In genomic region chr5:57715524-57716400, GRCm38 (mm10) we compare ENCODE assay signal across 8 mouse cellular contexts. TPM values are rescaled to one million over a fixed set of nuclear protein-coding genes. Genes with fewer than 3 reads are reported as not detected.
DNase-seq lines count a peak whose midpoint lies in the region; ATAC-seq and TF ChIP-seq lines count a peak whose summit lies in the region.

No protein-coding gene starts in this region.

- no peaks in the 10 kb centered on the region for H3K9me3 ChIP-seq in intestine, postnatal 0 days (ENCODE audit: control insufficient read depth)
- H3K9me3 ChIP-seq in limb, embryonic 10.5 days (replicated peaks): no peaks in the 10 kb centered on the region
- no peaks in the 10 kb centered on the region for H3K9me3 ChIP-seq in midbrain, embryonic 11.5 days (ENCODE audit: control insufficient read depth, low read length)

- under 1% methylated on average over 53 of the region's 53 CpGs for WGBS in intestine, postnatal 0 days
- under 1% methylated on average over 53 of the region's 53 CpGs for WGBS in limb, embryonic 10.5 days
- WGBS in midbrain, embryonic 11.5 days: under 1% methylated on average over 53 of the region's 53 CpGs

- H3K9ac ChIP-seq in intestine, postnatal 0 days (ENCODE audit: low read depth, low read length): peak overlapping the region; percentile 26; the same call in 1 of the 2 replicates
- H3K9ac ChIP-seq in midbrain, embryonic 11.5 days (ENCODE audit: low read length): peak overlapping the region; percentile 74

- H3K27me3 ChIP-seq in intestine, postnatal 0 days (replicated peaks; ENCODE audit: control insufficient read depth, insufficient read depth, low read length): peaks cover 46% of the 10 kb centered on the region
- H3K27me3 ChIP-seq in limb, embryonic 10.5 days (ENCODE audit: low read depth, poor library complexity, severe bottlenecking): peaks cover 15% of the 10 kb centered on the region
- peaks cover 10% of the 10 kb centered on the region for H3K27me3 ChIP-seq in midbrain, embryonic 11.5 days (ENCODE audit: control insufficient read depth, insufficient read depth, low read length)

- H3K4me3 ChIP-seq in intestine, postnatal 0 days (ENCODE audit: low read depth, low read length): peak overlapping the region; percentile 66
- H3K4me3 ChIP-seq in limb, embryonic 10.5 days: peak overlapping the region; percentile 62
- H3K4me3 ChIP-seq in midbrain, embryonic 11.5 days (ENCODE audit: low read depth, low read length): peak overlapping the region; percentile 63

- peak; percentile 53 for ATAC-seq in intestine, postnatal 0 days
- ATAC-seq in midbrain, embryonic 11.5 days (ENCODE audit: low FRiP score): peak; percentile 63

- peak overlapping the region; percentile 92 for H3K4me2 ChIP-seq in intestine, postnatal 0 days (replicated peaks; ENCODE audit: low read depth)
- peak overlapping the region; percentile 75 for H3K4me2 ChIP-seq in midbrain, embryonic 11.5 days

- peaks cover 9% of the 10 kb centered on the region; the same call in 1 of the 2 replicates for H3K4me1 ChIP-seq in intestine, postnatal 0 days (replicated peaks; ENCODE audit: control insufficient read depth, insufficient read depth, low read length)
- H3K4me1 ChIP-seq in limb, embryonic 10.5 days: peaks cover 27% of the 10 kb centered on the region
- 0 out of 2 replicates have a peak, but pooled peaks cover 3% of the 10 kb centered on the region for H3K4me1 ChIP-seq in midbrain, embryonic 11.5 days (ENCODE audit: control insufficient read depth, insufficient read depth, low read length)

- no peak overlapping the region for H3K27ac ChIP-seq in intestine, postnatal 0 days (ENCODE audit: low read depth, low read length)
- peak overlapping the region; percentile 90 for H3K27ac ChIP-seq in limb, embryonic 10.5 days
- H3K27ac ChIP-seq in midbrain, embryonic 11.5 days (ENCODE audit: low read depth, low read length): peak overlapping the region; percentile 78

- H3K36me3 ChIP-seq in intestine, postnatal 0 days (ENCODE audit: control insufficient read depth, insufficient read depth): no peaks in the 10 kb centered on the region
- no peaks in the 10 kb centered on the region for H3K36me3 ChIP-seq in limb, embryonic 10.5 days
- no peaks in the 10 kb centered on the region for H3K36me3 ChIP-seq in midbrain, embryonic 11.5 days (ENCODE audit: control insufficient read depth, insufficient read depth, low read length)

- TF ChIP-seq CTCF in intestine, postnatal 0 days (IDR thresholded peaks at IDR 0.05; ENCODE audit: low read depth): no peak

- peak; percentile 44 for DNase-seq in adrenal gland, postnatal 25 days
- peak; percentile 82 for DNase-seq in embryo, embryonic 9.5 days (ENCODE audit: extremely low spot score)
- DNase-seq in gastrocnemius, postnatal 36 days: peak; percentile 56 to 63
- peak; percentile 84 for DNase-seq in limb, embryonic 10.5 days (ENCODE audit: low spot score)
- DNase-seq in midbrain, embryonic 11.5 days (ENCODE audit: low spot score, missing footprints): peak; percentile 97
- peak; percentile 6 for DNase-seq in spleen, adult 12 weeks (ENCODE audit: low spot score)
- DNase-seq in natural killer cell, adult 2 months (ENCODE audit: low spot score in 2 of 2): no peak

- intact Hi-C loops in gastrocnemius, postnatal 36 days (cut with DNase I): no loop called here

RNA-seq across cellular contexts. Expression of gene Pcdh7, which starts 2.0 kb away (rescaled TPM):
- total RNA-seq in adrenal gland, postnatal 25 days (2021): 1.2 and 2.0 TPM in 2 replicates
- 1 to 10 TPM; 2.2 to 4.7 TPM for total RNA-seq in gastrocnemius, postnatal 36 days (2021)
- 3.8 and 4.7 TPM in 2 replicates for polyA plus RNA-seq in intestine, postnatal 0 days (2015; fragmentation: Nextera tagmentation; extraction: Ambion mirVana)
- polyA plus RNA-seq in limb, embryonic 10.5 days (2016; fragmentation: Nextera tagmentation; extraction: Ambion mirVana): 5.5 and 6.0 TPM in 2 replicates
- polyA plus RNA-seq in midbrain, embryonic 11.5 days (2014; fragmentation: Nextera tagmentation; extraction: Ambion mirVana): 6.2 and 6.8 TPM in 2 replicates

Comparison
In these comparisons a context has a peak if more than half of its experiments do, and no peak if none do; other contexts are left out.
1. DNase-seq: peak in adrenal gland, postnatal 25 days (single experiment), embryo, embryonic 9.5 days (single experiment), gastrocnemius, postnatal 36 days (2 of 2), limb, embryonic 10.5 days (single experiment), midbrain, embryonic 11.5 days (single experiment) and spleen, adult 12 weeks (single experiment); none in natural killer cell, adult 2 months (0 of 2).
2. Peak in every context shown above with its lines, with median percentiles within 50 percentile points of each other: H3K4me3 ChIP-seq.